Mouse (Mus musculus): Measurements from ENCODE around the gene Ell. TPM values are rescaled to one million over a fixed set of nuclear protein-coding genes. Genes with fewer than 3 reads are reported as not detected.

The Ell gene
- polyA plus RNA-seq, 1 experiment from 2014 or later, result 14.9 TPM

GRCm38 (mm10) chr8:70493692-70494415, 45.4 kb upstream of the Ell start:
- no peak overlapping the region for H3K27ac ChIP-seq
- H3K4me2 ChIP-seq (ENCODE audit: low read length), result peak overlapping the region; percentile 81
- H3K9me3 ChIP-seq (replicated peaks; ENCODE audit: low read length), result no peaks in the 10 kb centered on the region
- no peaks in the 10 kb centered on the region for H3K36me3 ChIP-seq (ENCODE audit: insufficient read depth, low read length)
- peaks cover 82% of the 10 kb centered on the region for H3K27me3 ChIP-seq (ENCODE audit: insufficient read depth, low read length)
- DNase-seq (ENCODE audit: low spot score) (no peak), ATAC-seq (replicated peaks; ENCODE audit: low FRiP score, low read depth) (no peak)
- no peak for TF ChIP-seq CTCF (IDR thresholded peaks at IDR 0.05; ENCODE audit: low read depth)
- H3K4me3 ChIP-seq (replicated peaks; ENCODE audit: low read depth, low read length), result peak overlapping the region; percentile 44
- WGBS, result 2% methylated on average over 46 of the region's 47 CpGs
- H3K4me1 ChIP-seq (replicated peaks; ENCODE audit: insufficient read depth, low read length), result peaks cover 18% of the 10 kb centered on the region
- peak overlapping the region; percentile 31; the same call in 1 of the 2 replicates for H3K9ac ChIP-seq (ENCODE audit: low read depth, low read length)

- DNase-seq (ENCODE audit: low spot score), result no peak
- ATAC-seq (replicated peaks; ENCODE audit: low FRiP score, low read depth), result no peak
- H3K27ac ChIP-seq, result no peak overlapping the region
- H3K9me3 ChIP-seq (replicated peaks; ENCODE audit: low read length), result no peaks in the 10 kb centered on the region
- H3K9ac ChIP-seq (ENCODE audit: low read depth, low read length), result no peak overlapping the region
- peak overlapping the region; percentile 44 for H3K4me3 ChIP-seq (replicated peaks; ENCODE audit: low read depth, low read length)
- H3K4me1 ChIP-seq (replicated peaks; ENCODE audit: insufficient read depth, low read length), result peaks cover 12% of the 10 kb centered on the region; the same call in 1 of the 2 replicates
- TF ChIP-seq CTCF (IDR thresholded peaks at IDR 0.05; ENCODE audit: low read depth), result no peak
- H3K4me2 ChIP-seq (ENCODE audit: low read length), result peak overlapping the region; percentile 81; the same call in 1 of the 2 replicates
- peaks cover 83% of the 10 kb centered on the region for H3K27me3 ChIP-seq (ENCODE audit: insufficient read depth, low read length)
- H3K36me3 ChIP-seq (ENCODE audit: insufficient read depth, low read length), result no peaks in the 10 kb centered on the region
- WGBS, result 4% methylated on average over 28 of the region's 28 CpGs
Measured at GRCm38 (mm10) chr8:70494416-70494945, 44.8 kb upstream of the Ell start.

GRCm38 (mm10) chr8:70495001-70495770, 44.1 kb upstream of the Ell start:
- Histone ChIP-seq H3K9ac (ENCODE audit: low read depth, low read length) (peak overlapping the region; percentile 23; the same call in 1 of the 2 replicates), H3K9me3 (replicated peaks; ENCODE audit: low read length) (no peaks in the 10 kb centered on the region), H3K4me1 (replicated peaks; ENCODE audit: insufficient read depth, low read length) (peaks cover 8% of the 10 kb centered on the region; the same call in 1 of the 2 replicates)

GRCm38 (mm10) chr8:70495771-70496062, 43.5 kb upstream of the Ell start:
- H3K4me1 ChIP-seq (replicated peaks; ENCODE audit: insufficient read depth, low read length), result peaks cover 9% of the 10 kb centered on the region; the same call in 1 of the 2 replicates
- ATAC-seq (replicated peaks; ENCODE audit: low FRiP score, low read depth) (no peak), DNase-seq (ENCODE audit: low spot score) (no peak)
- peaks cover 83% of the 10 kb centered on the region for H3K27me3 ChIP-seq (ENCODE audit: insufficient read depth, low read length)
- H3K9me3 ChIP-seq (replicated peaks; ENCODE audit: low read length), result no peaks in the 10 kb centered on the region
- 0 out of 2 replicates have a peak overlapping the region, but pooled peaks have one; percentile 4 for H3K4me3 ChIP-seq (replicated peaks; ENCODE audit: low read depth, low read length)
- no peak for TF ChIP-seq CTCF (IDR thresholded peaks at IDR 0.05; ENCODE audit: low read depth)
- peak overlapping the region; percentile 18; the same call in 1 of the 2 replicates for H3K4me2 ChIP-seq (ENCODE audit: low read length)
- 8% methylated on average over 12 of the region's 12 CpGs for WGBS
- H3K27ac ChIP-seq, result no peak overlapping the region
- no peaks in the 10 kb centered on the region for H3K36me3 ChIP-seq (ENCODE audit: insufficient read depth, low read length)
- peak overlapping the region; percentile 23; the same call in 1 of the 2 replicates for H3K9ac ChIP-seq (ENCODE audit: low read depth, low read length)

More at GRCm38 (mm10) chr8:70495001-70495770, 44.1 kb upstream of the Ell start:
- DNase-seq (ENCODE audit: low spot score) (no peak), ATAC-seq (replicated peaks; ENCODE audit: low FRiP score, low read depth) (no peak)
- no peak overlapping the region for H3K27ac ChIP-seq
- WGBS, result 6% methylated on average over 20 of the region's 21 CpGs
- no peak for TF ChIP-seq CTCF (IDR thresholded peaks at IDR 0.05; ENCODE audit: low read depth)
- peak overlapping the region; percentile 4; the same call in 1 of the 2 replicates for H3K4me3 ChIP-seq (replicated peaks; ENCODE audit: low read depth, low read length)
- no peaks in the 10 kb centered on the region for H3K36me3 ChIP-seq (ENCODE audit: insufficient read depth, low read length)
- H3K27me3 ChIP-seq (ENCODE audit: insufficient read depth, low read length), result peaks cover 83% of the 10 kb centered on the region
- H3K4me2 ChIP-seq (ENCODE audit: low read length), result peak overlapping the region; percentile 18; the same call in 1 of the 2 replicates

GRCm38 (mm10) chr8:70500386-70501301, 38.6 kb upstream of the Ell start:
- ATAC-seq (replicated peaks; ENCODE audit: low FRiP score, low read depth), result no peak
- peak overlapping the region; percentile 23; the same call in 1 of the 2 replicates for H3K4me2 ChIP-seq (ENCODE audit: low read length)
- H3K4me3 ChIP-seq (replicated peaks; ENCODE audit: low read depth, low read length), result no peak overlapping the region
- no peak for TF ChIP-seq CTCF (IDR thresholded peaks at IDR 0.05; ENCODE audit: low read depth)
- H3K27ac ChIP-seq, result no peak overlapping the region
- no peaks in the 10 kb centered on the region for H3K36me3 ChIP-seq (ENCODE audit: insufficient read depth, low read length)
- H3K27me3 ChIP-seq (ENCODE audit: insufficient read depth, low read length), result peaks cover 55% of the 10 kb centered on the region
- 12% methylated on average over 39 of the region's 39 CpGs for WGBS
- peaks cover 13% of the 10 kb centered on the region for H3K4me1 ChIP-seq (replicated peaks; ENCODE audit: insufficient read depth, low read length)
- no peak for DNase-seq (ENCODE audit: low spot score)
- H3K9me3 ChIP-seq (replicated peaks; ENCODE audit: low read length), result no peaks in the 10 kb centered on the region
- no peak overlapping the region for H3K9ac ChIP-seq (ENCODE audit: low read depth, low read length)
